Mouse (Mus musculus): ENCODE data around the gene Ifngr1.

DNA sequence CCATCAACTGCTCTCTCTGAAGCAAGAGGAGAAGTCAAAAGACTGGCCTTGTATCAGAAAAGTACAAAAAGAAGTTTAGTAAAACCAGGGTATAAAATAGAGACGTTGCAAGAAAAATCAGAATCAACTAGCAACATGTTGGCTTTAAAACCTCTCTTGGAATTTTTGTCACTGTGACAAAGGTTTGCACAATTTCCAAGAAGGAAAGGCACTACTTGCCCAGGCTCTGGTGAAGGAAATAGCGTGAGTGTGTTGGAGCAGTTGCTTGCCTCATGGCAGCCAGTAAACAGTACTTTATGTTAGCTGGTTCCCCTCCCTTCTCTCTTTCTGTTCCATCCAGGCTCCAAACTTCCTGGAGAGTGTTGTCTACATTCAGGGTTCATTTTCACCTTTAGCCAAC is 43.3 kb upstream of the Ifngr1 start:
- no peak for TF ChIP-seq MYOD1 (IDR thresholded peaks at IDR 0.05; ENCODE audit: control insufficient read depth in 1 of 3, insufficient read length in 2 of 3, low read depth in 2 of 3)
- TF ChIP-seq POLR2A (IDR thresholded peaks at IDR 0.05; ENCODE audit: insufficient read length, low read depth): no peak
- no peak for TF ChIP-seq E2F4 (IDR thresholded peaks at IDR 0.05; ENCODE audit: insufficient read depth)
- TF ChIP-seq TCF12 (IDR thresholded peaks at IDR 0.05; ENCODE audit: insufficient read depth, poor library complexity, severe bottlenecking): no peak
- no peak for TF ChIP-seq USF1 (IDR thresholded peaks at IDR 0.05; ENCODE audit: low read depth)
- TF ChIP-seq MAX (IDR thresholded peaks at IDR 0.05; ENCODE audit: low read depth): no peak
- TF ChIP-seq MYOG (IDR thresholded peaks at IDR 0.05; ENCODE audit: control insufficient read depth in 1 of 3, insufficient read depth in 1 of 3, insufficient read length in 2 of 3, low read depth in 2 of 3): no peak
- TF ChIP-seq POLR2AphosphoS2 (IDR thresholded peaks at IDR 0.05; ENCODE audit: insufficient read length, low read depth): no peak
